Mouse (Mus musculus): Measurements from ENCODE around the gene Klhdc3.

- peak; percentile 61 for TF ChIP-seq POLR2A (IDR thresholded peaks at IDR 0.05; ENCODE audit: low read depth, low read length)
- TF ChIP-seq CTCF (IDR thresholded peaks at IDR 0.05; ENCODE audit: extremely low read depth, insufficient read length, insufficient replicate concordance, low read depth, low read length), result no peak
Observed at GRCm38 (mm10) chr17:46645561-46646321, 35.0 kb downstream of the Klhdc3 start, which contains the start of the genes Klc4 and Mrpl2.
